Mouse (Mus musculus): ENCODE measurements at regions not wholly inside any gene's neighbourhood (a gene's known extent, or its start where the extent isn't known, plus 50 kb on each side); places are given as distances from the start of the nearest gene placed in this dataset.
"Not testable (repeated sequence)": the region's sequence is repeated elsewhere in the genome, so short reads cannot be mapped to it uniquely, and the experiment has no call there.

GRCm38 (mm10) chr8:24386462-24386861, 339.2 kb downstream of the Adam3 start:
- peak; percentile 39 for DNase-seq

- DNase-seq = no peak
Measured at GRCm38 (mm10) chr8:24383963-24384435, 341.7 kb downstream of the Adam3 start.

GRCm38 (mm10) chr8:24383130-24383962, 342.3 kb downstream of the Adam3 start:
- no peak for DNase-seq

GRCm38 (mm10) chr8:24381666-24382253, 343.9 kb downstream of the Adam3 start:
- DNase-seq = no peak

- DNase-seq = no peak
Measured at GRCm38 (mm10) chr8:24378070-24378469, 347.6 kb downstream of the Adam3 start.

- DNase-seq = not testable (repeated sequence)
Measured at GRCm38 (mm10) chr8:24376846-24377245, 348.8 kb downstream of the Adam3 start.

- no peak for DNase-seq
Measured at GRCm38 (mm10) chr8:24374503-24374902, 351.1 kb downstream of the Adam3 start.

- no peak for DNase-seq
Measured at GRCm38 (mm10) chr8:24372068-24372467, 353.6 kb downstream of the Adam3 start.

GRCm38 (mm10) chr8:24366000-24366399, 359.7 kb downstream of the Adam3 start:
- no peak for DNase-seq

- no peak for DNase-seq
Measured at GRCm38 (mm10) chr8:24364685-24365084, 361.0 kb downstream of the Adam3 start.

GRCm38 (mm10) chr8:24359022-24359600, 366.5 kb downstream of the Adam3 start:
- DNase-seq = no peak

- no peak for DNase-seq
Measured at GRCm38 (mm10) chr8:24355146-24355545, 370.5 kb downstream of the Adam3 start.

- DNase-seq = no peak
Measured at GRCm38 (mm10) chr8:24353842-24354241, 371.8 kb downstream of the Adam3 start.

- no peak for DNase-seq
Measured at GRCm38 (mm10) chr8:24352322-24352721, 373.3 kb downstream of the Adam3 start.

GRCm38 (mm10) chr8:24351760-24352159, 373.9 kb downstream of the Adam3 start:
- no peak for DNase-seq

- DNase-seq = no peak
Measured at GRCm38 (mm10) chr8:24346390-24347113, 379.1 kb downstream of the Adam3 start.

GRCm38 (mm10) chr8:24338694-24339093, 387.0 kb downstream of the Adam3 start:
- no peak for DNase-seq

GRCm38 (mm10) chr8:24337635-24338034, 388.0 kb downstream of the Adam3 start:
- no peak for DNase-seq

- DNase-seq = no peak
Measured at GRCm38 (mm10) chr8:24335709-24336108, 389.9 kb downstream of the Adam3 start.

GRCm38 (mm10) chr8:24333705-24334104, 391.9 kb downstream of the Adam3 start:
- DNase-seq = no peak

GRCm38 (mm10) chr8:24310893-24311292, 414.8 kb downstream of the Adam3 start:
- DNase-seq = no peak

GRCm38 (mm10) chr8:24294565-24294964, 431.1 kb downstream of the Adam3 start:
- DNase-seq = no peak

- DNase-seq = no peak
Measured at GRCm38 (mm10) chr8:24287861-24288260, 437.8 kb downstream of the Adam3 start.
